Mouse (Mus musculus): ENCODE measurements around the gene Secisbp2l. TPM values are rescaled to one million over a fixed set of nuclear protein-coding genes. Genes with fewer than 3 reads are reported as not detected.

Gene Secisbp2l
- polyA plus RNA-seq, 1 experiment from 2014 or later, result 26.9 TPM

DNA sequence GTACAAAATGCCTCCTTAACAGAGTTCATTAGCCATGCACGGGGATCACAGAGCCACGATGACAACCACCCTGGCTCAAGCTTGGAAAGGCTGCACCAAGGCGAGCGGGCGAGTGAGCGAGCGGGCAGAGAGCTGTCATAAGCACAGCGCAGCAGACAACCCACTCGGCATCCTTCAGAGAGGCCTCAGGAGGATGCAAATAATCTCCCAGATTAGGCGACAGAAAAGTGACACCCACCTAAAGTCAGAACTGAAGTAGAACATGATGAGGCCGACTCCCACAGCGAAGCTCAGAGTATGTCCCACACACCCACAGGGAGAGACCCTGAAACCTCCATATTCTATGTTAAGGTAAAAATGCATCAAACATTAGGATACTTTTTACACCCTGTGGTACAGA, 4.3 kb downstream of the Secisbp2l start:
- peaks cover 2% of the 10 kb centered on the region; the same call in 1 of the 2 replicates for H3K36me3 ChIP-seq (ENCODE audit: control insufficient read depth, insufficient read depth, low read length)
- H3K4me3 ChIP-seq (ENCODE audit: low read depth, low read length), result no peak overlapping the region
- no peak for ATAC-seq (ENCODE audit: insufficient number of reproducible peaks, insufficient read depth, low FRiP score, low read depth)
- WGBS, result 87% methylated on average over 12 of the region's 12 CpGs
- H3K9ac ChIP-seq (replicated peaks; ENCODE audit: low read depth, low read length), result no peak overlapping the region
- no peak overlapping the region for H3K27ac ChIP-seq (ENCODE audit: low read length)
- no peaks in the 10 kb centered on the region for H3K27me3 ChIP-seq (ENCODE audit: control insufficient read depth, insufficient read depth, low read length)
- peaks cover 12% of the 10 kb centered on the region; the same call in 1 of the 2 replicates for H3K4me1 ChIP-seq (ENCODE audit: control insufficient read depth, insufficient read depth, low read length)
- H3K9me3 ChIP-seq (ENCODE audit: control insufficient read depth, low read depth, low read length), result no peaks in the 10 kb centered on the region
- no peak overlapping the region for H3K4me2 ChIP-seq (replicated peaks; ENCODE audit: low read depth, low read length)

DNA sequence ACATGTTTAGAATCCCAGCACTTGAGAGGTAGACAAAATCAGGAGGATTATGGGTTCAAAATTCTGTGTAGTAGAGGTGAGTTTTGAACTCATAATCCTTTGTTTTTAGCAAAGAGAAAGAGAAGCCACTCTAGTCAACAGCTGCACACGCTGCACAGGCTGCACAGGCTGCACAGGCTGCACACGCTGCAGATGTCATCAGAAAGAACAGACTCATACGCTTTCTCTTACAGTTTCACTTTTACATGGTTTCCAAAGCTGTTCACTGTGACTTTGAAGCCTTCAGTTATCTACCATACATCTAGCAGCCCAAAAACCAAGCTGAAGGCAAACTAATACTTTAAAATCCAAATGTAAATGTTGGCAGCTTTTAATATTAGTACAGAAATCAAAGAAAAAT, 5.7 kb downstream of the Secisbp2l start:
- H3K4me2 ChIP-seq (replicated peaks; ENCODE audit: low read depth, low read length), result no peak overlapping the region
- no peak overlapping the region for H3K9ac ChIP-seq (replicated peaks; ENCODE audit: low read depth, low read length)
- peaks cover 12% of the 10 kb centered on the region; the same call in 1 of the 2 replicates for H3K4me1 ChIP-seq (ENCODE audit: control insufficient read depth, insufficient read depth, low read length)
- H3K4me3 ChIP-seq (ENCODE audit: low read depth, low read length), result no peak overlapping the region
- 95% methylated on average over 3 of the region's 3 CpGs for WGBS
- no peak for ATAC-seq (ENCODE audit: insufficient number of reproducible peaks, insufficient read depth, low FRiP score, low read depth)
- H3K27ac ChIP-seq (ENCODE audit: low read length), result no peak overlapping the region
- peaks cover 9% of the 10 kb centered on the region; the same call in 1 of the 2 replicates for H3K36me3 ChIP-seq (ENCODE audit: control insufficient read depth, insufficient read depth, low read length)
- no peaks in the 10 kb centered on the region for H3K27me3 ChIP-seq (ENCODE audit: control insufficient read depth, insufficient read depth, low read length)
- no peaks in the 10 kb centered on the region for H3K9me3 ChIP-seq (ENCODE audit: control insufficient read depth, low read depth, low read length)

DNA sequence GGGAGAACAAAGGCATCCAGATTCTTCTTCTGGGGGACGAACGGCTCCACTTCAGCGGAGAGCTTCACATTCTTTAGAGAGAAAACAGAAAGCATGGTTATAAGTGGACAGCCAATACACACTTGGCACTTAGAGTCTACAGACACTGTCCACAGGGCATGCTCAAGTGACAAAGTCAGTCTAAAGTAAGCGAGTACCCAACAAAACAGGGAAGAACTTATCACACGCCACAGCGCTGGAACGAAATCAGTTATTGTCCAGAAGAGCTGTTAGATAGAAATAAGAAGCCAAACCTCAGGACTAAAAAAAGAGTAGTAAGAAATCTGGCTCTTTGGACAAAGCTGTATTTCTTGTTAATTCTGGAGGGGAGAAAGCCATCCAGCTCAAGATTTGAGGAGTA, 7.0 kb downstream of the Secisbp2l start:
- no peak overlapping the region for H3K9ac ChIP-seq (replicated peaks; ENCODE audit: low read depth, low read length)
- H3K4me1 ChIP-seq (ENCODE audit: control insufficient read depth, insufficient read depth, low read length), result peaks cover 4% of the 10 kb centered on the region; the same call in 1 of the 2 replicates
- H3K4me2 ChIP-seq (replicated peaks; ENCODE audit: low read depth, low read length), result no peak overlapping the region
- H3K27ac ChIP-seq (ENCODE audit: low read length), result no peak overlapping the region
- peaks cover 9% of the 10 kb centered on the region; the same call in 1 of the 2 replicates for H3K36me3 ChIP-seq (ENCODE audit: control insufficient read depth, insufficient read depth, low read length)
- H3K9me3 ChIP-seq (ENCODE audit: control insufficient read depth, low read depth, low read length), result no peaks in the 10 kb centered on the region
- ATAC-seq (ENCODE audit: insufficient number of reproducible peaks, insufficient read depth, low FRiP score, low read depth), result no peak
- no peaks in the 10 kb centered on the region for H3K27me3 ChIP-seq (ENCODE audit: control insufficient read depth, insufficient read depth, low read length)
- WGBS, result 90% methylated on average over 7 of the region's 7 CpGs
- H3K4me3 ChIP-seq (ENCODE audit: low read depth, low read length), result no peak overlapping the region

DNA sequence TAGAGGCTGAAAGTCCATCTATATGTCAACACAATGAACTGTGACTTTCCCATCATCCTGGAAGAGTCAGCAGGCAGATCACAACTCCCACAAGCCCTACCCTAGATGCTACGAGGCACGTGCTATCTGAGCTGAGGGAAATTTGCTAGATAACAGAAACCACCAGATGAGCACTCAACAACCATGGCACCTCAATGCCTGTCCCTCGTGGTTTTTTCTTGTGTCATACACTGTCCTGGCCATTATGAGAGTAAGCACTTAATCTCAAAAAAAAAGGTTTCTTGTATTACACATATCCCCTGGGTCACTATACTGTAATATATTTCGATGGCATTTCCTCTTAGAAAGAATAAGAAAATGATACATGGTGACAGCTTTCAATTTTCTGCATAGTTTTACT, 7.8 kb downstream of the Secisbp2l start:
- WGBS, result 91% methylated on average over 4 of the region's 4 CpGs
- no peaks in the 10 kb centered on the region for H3K27me3 ChIP-seq (ENCODE audit: control insufficient read depth, insufficient read depth, low read length)
- H3K9ac ChIP-seq (replicated peaks; ENCODE audit: low read depth, low read length), result no peak overlapping the region
- H3K9me3 ChIP-seq (ENCODE audit: control insufficient read depth, low read depth, low read length), result no peaks in the 10 kb centered on the region
- no peak for ATAC-seq (ENCODE audit: insufficient number of reproducible peaks, insufficient read depth, low FRiP score, low read depth)
- H3K4me1 ChIP-seq (ENCODE audit: control insufficient read depth, insufficient read depth, low read length), result no peaks in the 10 kb centered on the region
- H3K4me2 ChIP-seq (replicated peaks; ENCODE audit: low read depth, low read length), result no peak overlapping the region
- no peak overlapping the region for H3K4me3 ChIP-seq (ENCODE audit: low read depth, low read length)
- no peak overlapping the region for H3K27ac ChIP-seq (ENCODE audit: low read length)
- peaks cover 9% of the 10 kb centered on the region; the same call in 1 of the 2 replicates for H3K36me3 ChIP-seq (ENCODE audit: control insufficient read depth, insufficient read depth, low read length)

GRCm38 (mm10) chr2:125765029-125765428, 17.6 kb downstream of the Secisbp2l start:
- Histone ChIP-seq H3K4me3 (ENCODE audit: low read depth, low read length) (no peak overlapping the region), H3K36me3 (ENCODE audit: control insufficient read depth, insufficient read depth, low read length) (peaks cover 42% of the 10 kb centered on the region), H3K4me2 (replicated peaks; ENCODE audit: low read depth, low read length) (no peak overlapping the region), H3K4me1 (ENCODE audit: control insufficient read depth, insufficient read depth, low read length) (no peaks in the 10 kb centered on the region), H3K9me3 (ENCODE audit: control insufficient read depth, low read depth, low read length) (no peaks in the 10 kb centered on the region), H3K27ac (ENCODE audit: low read length) (no peak overlapping the region), H3K27me3 (ENCODE audit: control insufficient read depth, insufficient read depth, low read length) (no peaks in the 10 kb centered on the region), H3K9ac (replicated peaks; ENCODE audit: low read depth, low read length) (no peak overlapping the region)
- WGBS, result 83% methylated on average over 3 of the region's 3 CpGs
- ATAC-seq (ENCODE audit: insufficient number of reproducible peaks, insufficient read depth, low FRiP score, low read depth), result no peak

DNA sequence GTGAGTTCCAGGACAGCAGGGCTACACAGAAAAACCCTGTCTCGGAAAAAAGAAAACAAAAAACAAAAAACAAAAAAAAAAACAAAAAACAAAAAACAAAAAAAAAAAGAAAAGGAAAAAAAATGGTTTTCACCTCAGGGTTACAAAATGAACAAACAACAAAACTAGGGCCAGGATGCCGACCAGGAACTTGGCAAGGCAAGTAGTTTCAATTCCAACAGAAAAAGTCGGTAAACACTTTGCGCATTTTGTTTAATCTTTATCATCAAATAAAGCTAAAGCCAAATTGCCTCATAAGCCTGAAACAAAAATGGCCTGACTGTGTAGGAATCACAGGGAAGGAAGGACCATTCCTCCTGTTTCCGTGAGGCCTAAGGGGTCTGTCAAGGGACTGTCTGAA, 18.1 kb downstream of the Secisbp2l start:
- no peaks in the 10 kb centered on the region for H3K4me1 ChIP-seq (ENCODE audit: control insufficient read depth, insufficient read depth, low read length)
- H3K4me2 ChIP-seq (replicated peaks; ENCODE audit: low read depth, low read length), result no peak overlapping the region
- no peak overlapping the region for H3K27ac ChIP-seq (ENCODE audit: low read length)
- H3K9me3 ChIP-seq (ENCODE audit: control insufficient read depth, low read depth, low read length), result no peaks in the 10 kb centered on the region
- no peaks in the 10 kb centered on the region for H3K27me3 ChIP-seq (ENCODE audit: control insufficient read depth, insufficient read depth, low read length)
- peaks cover 42% of the 10 kb centered on the region for H3K36me3 ChIP-seq (ENCODE audit: control insufficient read depth, insufficient read depth, low read length)
- 84% methylated on average over 5 of the region's 5 CpGs for WGBS
- H3K9ac ChIP-seq (replicated peaks; ENCODE audit: low read depth, low read length), result no peak overlapping the region
- H3K4me3 ChIP-seq (ENCODE audit: low read depth, low read length), result no peak overlapping the region
- no peak for ATAC-seq (ENCODE audit: insufficient number of reproducible peaks, insufficient read depth, low FRiP score, low read depth)

- 89% methylated on average over 2 of the region's 2 CpGs for WGBS
- Histone ChIP-seq H3K9me3 (ENCODE audit: control insufficient read depth, low read depth, low read length) (no peaks in the 10 kb centered on the region), H3K27ac (ENCODE audit: low read length) (no peak overlapping the region), H3K36me3 (ENCODE audit: control insufficient read depth, insufficient read depth, low read length) (peaks cover 58% of the 10 kb centered on the region), H3K27me3 (ENCODE audit: control insufficient read depth, insufficient read depth, low read length) (no peaks in the 10 kb centered on the region), H3K4me1 (ENCODE audit: control insufficient read depth, insufficient read depth, low read length) (no peaks in the 10 kb centered on the region), H3K4me3 (ENCODE audit: low read depth, low read length) (no peak overlapping the region), H3K4me2 (replicated peaks; ENCODE audit: low read depth, low read length) (no peak overlapping the region), H3K9ac (replicated peaks; ENCODE audit: low read depth, low read length) (no peak overlapping the region)
- no peak for ATAC-seq (ENCODE audit: insufficient number of reproducible peaks, insufficient read depth, low FRiP score, low read depth)
Observed at GRCm38 (mm10) chr2:125749330-125749729, 33.3 kb downstream of the Secisbp2l start.

DNA sequence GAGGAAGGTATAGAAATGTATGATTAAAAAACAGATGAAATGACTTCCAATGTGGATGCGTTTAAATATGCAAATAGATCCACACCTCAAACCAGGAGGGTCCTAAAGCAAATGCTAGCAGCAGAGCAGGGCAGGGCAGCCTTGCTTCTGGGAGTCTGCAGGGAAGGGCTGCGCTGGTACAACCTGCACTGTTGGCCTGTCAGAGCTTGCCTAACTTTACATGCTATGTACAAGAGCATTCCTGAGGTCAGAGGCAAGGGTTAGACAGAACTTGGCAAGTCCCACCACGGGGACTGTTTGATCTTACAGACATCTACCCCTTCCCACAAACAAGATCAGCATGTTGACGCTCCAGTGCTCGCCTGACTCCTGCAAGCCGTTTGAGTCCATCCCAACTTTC, 43.3 kb downstream of the Secisbp2l start:
- H3K4me3 ChIP-seq (ENCODE audit: low read depth, low read length), result no peak overlapping the region
- no peaks in the 10 kb centered on the region for H3K4me1 ChIP-seq (ENCODE audit: control insufficient read depth, insufficient read depth, low read length)
- H3K27me3 ChIP-seq (ENCODE audit: control insufficient read depth, insufficient read depth, low read length), result no peaks in the 10 kb centered on the region
- no peak for ATAC-seq (ENCODE audit: insufficient number of reproducible peaks, insufficient read depth, low FRiP score, low read depth)
- no peaks in the 10 kb centered on the region for H3K9me3 ChIP-seq (ENCODE audit: control insufficient read depth, low read depth, low read length)
- no peak overlapping the region for H3K4me2 ChIP-seq (replicated peaks; ENCODE audit: low read depth, low read length)
- 73% methylated on average over 6 of the region's 6 CpGs for WGBS
- no peak overlapping the region for H3K27ac ChIP-seq (ENCODE audit: low read length)
- H3K36me3 ChIP-seq (ENCODE audit: control insufficient read depth, insufficient read depth, low read length), result peaks cover 29% of the 10 kb centered on the region
- no peak overlapping the region for H3K9ac ChIP-seq (replicated peaks; ENCODE audit: low read depth, low read length)

GRCm38 (mm10) chr2:125738718-125739117, 44.0 kb downstream of the Secisbp2l start:
- H3K9ac ChIP-seq (replicated peaks; ENCODE audit: low read depth, low read length), result no peak overlapping the region
- no peak overlapping the region for H3K4me2 ChIP-seq (replicated peaks; ENCODE audit: low read depth, low read length)
- 79% methylated on average over 5 of the region's 5 CpGs for WGBS
- H3K36me3 ChIP-seq (ENCODE audit: control insufficient read depth, insufficient read depth, low read length), result peaks cover 24% of the 10 kb centered on the region
- no peaks in the 10 kb centered on the region for H3K4me1 ChIP-seq (ENCODE audit: control insufficient read depth, insufficient read depth, low read length)
- H3K27me3 ChIP-seq (ENCODE audit: control insufficient read depth, insufficient read depth, low read length), result no peaks in the 10 kb centered on the region
- H3K9me3 ChIP-seq (ENCODE audit: control insufficient read depth, low read depth, low read length), result no peaks in the 10 kb centered on the region
- H3K4me3 ChIP-seq (ENCODE audit: low read depth, low read length), result no peak overlapping the region
- ATAC-seq (ENCODE audit: insufficient number of reproducible peaks, insufficient read depth, low FRiP score, low read depth), result no peak
- H3K27ac ChIP-seq (ENCODE audit: low read length), result no peak overlapping the region

Measured in stomach, embryonic 14.5 days (tissue).